Mouse (Mus musculus): ENCODE results near the gene Ablim1.

DNA sequence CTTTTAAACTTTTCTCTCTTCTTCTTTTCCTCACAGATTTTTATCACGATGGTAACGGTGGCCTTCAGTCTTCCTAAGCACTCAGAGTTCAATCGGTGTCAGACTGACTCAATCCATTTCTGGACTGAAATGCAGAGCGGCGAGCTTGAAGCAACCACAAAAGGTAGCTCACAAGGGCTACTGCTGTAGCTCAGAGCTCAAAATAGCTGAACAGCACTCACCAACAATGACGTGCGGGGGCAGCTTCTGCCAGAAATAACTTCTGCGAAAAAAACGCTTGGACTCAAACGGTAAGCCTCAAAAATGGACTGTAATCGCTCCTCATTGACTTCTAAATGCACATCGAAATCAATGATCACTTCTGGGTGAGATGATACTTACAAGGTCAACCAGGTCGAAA lies 151.4 kb downstream of the Ablim1 start:
- TF ChIP-seq POLR2A (IDR thresholded peaks at IDR 0.05; ENCODE audit: insufficient read depth, low read depth, low read length) = peak; percentile 33; the same call in 1 of the 2 replicates
- TF ChIP-seq CTCF (IDR thresholded peaks at IDR 0.05) = no peak
- TF ChIP-seq EP300 (IDR thresholded peaks at IDR 0.05; ENCODE audit: insufficient read depth, low read depth, low read length) = peak; percentile 73; the same call in 1 of the 2 replicates

Measured in heart, adult 2 months (tissue).